Mouse (Mus musculus): ENCODE data around the gene Tbc1d12. TPM values are rescaled to one million over a fixed set of nuclear protein-coding genes. Genes with fewer than 3 reads are reported as not detected.

Gene Tbc1d12
- polyA plus RNA-seq (2016; fragmentation: Nextera tagmentation; extraction: Ambion mirVana): 1.8 and 2.2 TPM in 2 replicates

GRCm38 (mm10) chr19:38836438-38837170 is at the start of gene Tbc1d12:
TSS of gene Tbc1d12 (plus strand) at chr19:38836579.
- no peaks in the 10 kb centered on the region for H3K9me3 ChIP-seq
- peaks cover 19% of the 10 kb centered on the region for H3K4me1 ChIP-seq
- WGBS: under 1% methylated on average over 82 of the region's 101 CpGs
- H3K4me3 ChIP-seq: peak within 1 kb of the TSS; percentile 72
- H3K27me3 ChIP-seq (ENCODE audit: poor library complexity, severe bottlenecking): no peaks in the 10 kb centered on the region
- H3K27ac ChIP-seq: peak within 1 kb of the TSS; percentile 89
- H3K36me3 ChIP-seq (replicated peaks): peaks cover 1% of the 10 kb centered on the region; the same call in 1 of the 2 replicates
- DNase-seq (ENCODE audit: extremely low spot score, low spot score): peak; percentile 81

DNA sequence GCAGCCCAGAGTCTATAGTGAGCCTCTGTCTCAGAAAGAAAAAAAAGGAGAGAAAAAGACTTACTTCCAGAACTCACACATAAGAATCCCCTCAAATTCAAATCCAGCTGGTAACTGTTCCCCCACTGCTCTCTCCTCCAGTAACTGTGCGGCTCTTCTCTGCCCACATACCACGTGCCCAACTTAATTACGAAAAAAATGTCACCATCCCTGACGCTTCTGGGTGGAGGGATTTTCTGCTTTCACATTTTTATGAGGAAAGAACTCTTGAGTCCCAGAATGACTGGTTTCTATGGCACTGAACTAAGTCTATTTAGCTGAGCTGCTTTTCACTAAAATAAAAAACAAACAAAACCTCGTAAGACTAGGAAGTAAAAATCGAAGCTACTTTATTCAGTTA is 48.6 kb upstream of the Tbc1d12 start:
- no peak overlapping the region for H3K27ac ChIP-seq
- no peak for DNase-seq (ENCODE audit: extremely low spot score, low spot score)
- H3K27me3 ChIP-seq (ENCODE audit: poor library complexity, severe bottlenecking): no peaks in the 10 kb centered on the region
- H3K4me3 ChIP-seq: no peak overlapping the region
- peaks cover 55% of the 10 kb centered on the region for H3K36me3 ChIP-seq (replicated peaks)
- WGBS: 93% methylated on average over 6 of the region's 6 CpGs
- H3K9me3 ChIP-seq: no peaks in the 10 kb centered on the region
- H3K4me1 ChIP-seq: no peaks in the 10 kb centered on the region

DNA sequence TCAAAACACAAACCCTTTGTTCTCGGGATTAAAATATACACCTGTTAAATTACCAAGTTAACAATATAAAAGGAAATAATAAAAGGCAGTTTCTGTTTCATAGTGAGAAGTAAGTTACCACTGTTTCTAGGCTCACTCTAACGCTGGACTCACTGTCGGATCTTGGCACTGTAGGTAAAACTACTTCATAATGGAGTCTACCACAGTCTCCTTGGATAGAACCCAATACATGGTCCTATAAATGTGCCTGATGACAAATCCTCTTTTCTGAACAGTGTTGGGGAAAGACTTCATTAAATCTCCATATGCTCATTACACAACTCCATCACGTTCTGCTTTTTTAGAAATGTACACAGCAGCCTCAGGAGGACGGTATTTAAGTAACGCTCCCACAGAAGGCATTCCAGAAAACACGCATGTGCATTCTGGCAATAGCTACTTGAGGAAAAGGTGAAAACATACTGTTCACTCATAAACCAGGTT is 42.8 kb upstream of the Tbc1d12 start:
- Histone ChIP-seq H3K4me1 (no peaks in the 10 kb centered on the region), H3K27ac (no peak overlapping the region), H3K4me3 (no peak overlapping the region), H3K9me3 (no peaks in the 10 kb centered on the region), H3K27me3 (ENCODE audit: poor library complexity, severe bottlenecking) (no peaks in the 10 kb centered on the region), H3K36me3 (replicated peaks) (peaks cover 100% of the 10 kb centered on the region)
- no peak for DNase-seq (ENCODE audit: extremely low spot score, low spot score)
- 93% methylated on average over 7 of the region's 7 CpGs for WGBS

DNA sequence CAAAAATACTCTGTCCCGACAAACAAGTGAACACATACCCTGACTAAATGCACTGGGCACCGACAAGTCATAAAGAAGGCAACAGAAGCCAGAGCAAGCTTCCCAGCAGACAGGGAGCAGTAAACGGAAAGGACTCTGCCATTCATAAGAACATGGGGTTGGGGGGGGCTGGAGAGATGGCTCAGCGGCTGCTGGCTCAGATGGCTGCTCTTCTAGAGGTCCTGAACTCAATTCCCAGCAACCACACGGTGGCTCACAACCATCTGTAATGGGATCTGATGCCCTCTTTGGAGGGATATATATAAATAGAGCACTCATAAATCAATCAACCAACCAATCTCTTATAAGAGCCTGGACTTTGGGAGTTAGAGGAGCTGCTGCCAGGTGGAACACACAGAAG is 39.8 kb upstream of the Tbc1d12 start:
- WGBS: 87% methylated on average over 5 of the region's 5 CpGs
- peaks cover 96% of the 10 kb centered on the region for H3K36me3 ChIP-seq (replicated peaks)

DNA sequence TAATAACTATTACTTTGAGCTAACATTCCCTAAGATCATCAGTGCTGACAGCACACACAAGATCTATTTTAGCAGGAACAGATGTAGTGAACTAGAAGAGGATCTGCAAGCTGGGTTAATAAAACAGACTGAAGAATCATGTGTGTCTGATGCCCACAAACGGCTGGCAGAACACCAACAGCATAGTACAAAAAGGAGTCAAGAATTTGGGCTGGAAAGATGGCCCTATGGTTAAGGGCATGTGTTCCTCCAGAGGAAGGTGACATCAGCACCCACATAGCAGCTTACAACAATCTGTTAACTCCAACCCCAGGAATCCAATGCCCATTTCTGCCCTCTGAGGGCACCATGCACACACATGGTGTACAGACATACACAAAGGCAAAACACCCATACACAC is 38.1 kb upstream of the Tbc1d12 start:
- Histone ChIP-seq H3K4me1 (no peaks in the 10 kb centered on the region), H3K36me3 (replicated peaks) (peaks cover 96% of the 10 kb centered on the region), H3K27ac (no peak overlapping the region), H3K27me3 (ENCODE audit: poor library complexity, severe bottlenecking) (no peaks in the 10 kb centered on the region), H3K4me3 (no peak overlapping the region), H3K9me3 (no peaks in the 10 kb centered on the region)
- no peak for DNase-seq (ENCODE audit: extremely low spot score, low spot score)
- WGBS: 97% methylated on average over 1 of the region's 1 CpGs

More for the DNA sequence above, 39.8 kb upstream of the Tbc1d12 start:
- DNase-seq (ENCODE audit: extremely low spot score, low spot score): no peak
- H3K27me3 ChIP-seq (ENCODE audit: poor library complexity, severe bottlenecking): no peaks in the 10 kb centered on the region
- H3K4me1 ChIP-seq: no peaks in the 10 kb centered on the region
- no peak overlapping the region for H3K27ac ChIP-seq
- H3K4me3 ChIP-seq: no peak overlapping the region
- H3K9me3 ChIP-seq: no peaks in the 10 kb centered on the region

- H3K27me3 ChIP-seq (ENCODE audit: poor library complexity, severe bottlenecking): no peaks in the 10 kb centered on the region
- H3K4me1 ChIP-seq: no peaks in the 10 kb centered on the region
- H3K4me3 ChIP-seq: no peak overlapping the region
- WGBS: 97% methylated on average over 6 of the region's 6 CpGs
- no peaks in the 10 kb centered on the region for H3K9me3 ChIP-seq
- DNase-seq (ENCODE audit: extremely low spot score, low spot score): no peak
- H3K27ac ChIP-seq: no peak overlapping the region
- peaks cover 96% of the 10 kb centered on the region for H3K36me3 ChIP-seq (replicated peaks)
Observed at GRCm38 (mm10) chr19:38798801-38799200, 37.6 kb upstream of the Tbc1d12 start.

- WGBS: 46% methylated on average over 8 of the region's 8 CpGs
- Histone ChIP-seq H3K27me3 (ENCODE audit: poor library complexity, severe bottlenecking) (no peaks in the 10 kb centered on the region), H3K36me3 (replicated peaks) (peaks cover 38% of the 10 kb centered on the region), H3K4me1 (peaks cover 19% of the 10 kb centered on the region), H3K27ac (peak overlapping the region; percentile 88; the same call in 1 of the 2 replicates), H3K4me3 (peak overlapping the region; percentile 87), H3K9me3 (no peaks in the 10 kb centered on the region)
- no peak for DNase-seq (ENCODE audit: extremely low spot score, low spot score)
Observed at GRCm38 (mm10) chr19:38818191-38818590, 18.2 kb upstream of the Tbc1d12 start.

- Histone ChIP-seq H3K4me3 (peak within 1 kb of the TSS; percentile 87), H3K36me3 (replicated peaks) (peaks cover 31% of the 10 kb centered on the region), H3K27ac (peak within 1 kb of the TSS; percentile 88), H3K4me1 (peaks cover 19% of the 10 kb centered on the region), H3K9me3 (no peaks in the 10 kb centered on the region), H3K27me3 (ENCODE audit: poor library complexity, severe bottlenecking) (no peaks in the 10 kb centered on the region)
- WGBS: under 1% methylated on average over 38 of the region's 38 CpGs
- DNase-seq (ENCODE audit: extremely low spot score, low spot score): peak; percentile 93
Observed at GRCm38 (mm10) chr19:38818766-38819426, 17.5 kb upstream of the Tbc1d12 start, which contains the start of gene Noc3l. TSS of gene Noc3l (minus strand) at chr19:38819237.

DNA sequence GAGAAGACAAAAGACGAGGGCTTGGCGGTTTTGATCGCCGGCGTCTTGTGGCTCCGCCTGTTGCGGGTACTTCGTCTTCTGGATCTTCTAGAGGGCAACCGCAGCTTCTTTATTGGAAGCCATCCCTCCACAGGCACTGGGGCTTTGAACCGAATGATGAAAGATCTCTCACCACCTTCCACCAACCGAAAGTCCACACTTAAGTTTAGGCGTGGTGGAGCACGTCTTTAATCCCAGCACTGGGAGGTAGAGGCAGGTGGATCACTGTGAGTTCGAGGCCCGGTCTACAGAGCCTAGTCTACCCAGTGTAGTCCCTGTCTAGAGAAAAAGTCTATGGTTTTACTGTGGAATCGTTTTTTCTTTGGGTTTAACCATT is 17.0 kb upstream of the Tbc1d12 start:
- 14% methylated on average over 16 of the region's 16 CpGs for WGBS
- H3K27me3 ChIP-seq (ENCODE audit: poor library complexity, severe bottlenecking): no peaks in the 10 kb centered on the region

GRCm38 (mm10) chr19:38820186-38820804 is 16.1 kb upstream of the Tbc1d12 start:
- Histone ChIP-seq H3K27ac (0 out of 2 replicates have a peak overlapping the region, but pooled peaks have one; percentile 15), H3K4me3 (no peak overlapping the region), H3K27me3 (ENCODE audit: poor library complexity, severe bottlenecking) (no peaks in the 10 kb centered on the region), H3K9me3 (no peaks in the 10 kb centered on the region), H3K4me1 (peaks cover 19% of the 10 kb centered on the region), H3K36me3 (replicated peaks) (peaks cover 17% of the 10 kb centered on the region)
- no peak for DNase-seq (ENCODE audit: extremely low spot score, low spot score)
- 83% methylated on average over 4 of the region's 4 CpGs for WGBS

More for the DNA sequence above, 17.0 kb upstream of the Tbc1d12 start:
- H3K4me1 ChIP-seq: peaks cover 19% of the 10 kb centered on the region
- H3K4me3 ChIP-seq: peak overlapping the region; percentile 87
- H3K36me3 ChIP-seq (replicated peaks): peaks cover 25% of the 10 kb centered on the region
- peak overlapping the region; percentile 88 for H3K27ac ChIP-seq
- no peak for DNase-seq (ENCODE audit: extremely low spot score, low spot score)
- no peaks in the 10 kb centered on the region for H3K9me3 ChIP-seq

- no peak for DNase-seq (ENCODE audit: extremely low spot score, low spot score)
- Histone ChIP-seq H3K36me3 (replicated peaks) (no peaks in the 10 kb centered on the region), H3K4me3 (no peak overlapping the region)
Observed at GRCm38 (mm10) chr19:38833224-38833623, 3.2 kb upstream of the Tbc1d12 start.

GRCm38 (mm10) chr19:38836084-38836437 is 318 bp upstream of the Tbc1d12 start:
- no peaks in the 10 kb centered on the region for H3K27me3 ChIP-seq (ENCODE audit: poor library complexity, severe bottlenecking)
- no peak for DNase-seq (ENCODE audit: extremely low spot score, low spot score)
- H3K27ac ChIP-seq: peak overlapping the region; percentile 89
- H3K4me3 ChIP-seq: peak overlapping the region; percentile 72
- peaks cover 19% of the 10 kb centered on the region for H3K4me1 ChIP-seq
- H3K36me3 ChIP-seq (replicated peaks): no peaks in the 10 kb centered on the region
- 29% methylated on average over 10 of the region's 10 CpGs for WGBS
- H3K9me3 ChIP-seq: no peaks in the 10 kb centered on the region

More at GRCm38 (mm10) chr19:38833224-38833623, 3.2 kb upstream of the Tbc1d12 start:
- no peaks in the 10 kb centered on the region for H3K27me3 ChIP-seq (ENCODE audit: poor library complexity, severe bottlenecking)
- H3K4me1 ChIP-seq: peaks cover 16% of the 10 kb centered on the region
- H3K9me3 ChIP-seq: no peaks in the 10 kb centered on the region
- no peak overlapping the region for H3K27ac ChIP-seq
- 60% methylated on average over 1 of the region's 1 CpGs for WGBS
